Mouse (Mus musculus) testis, adult 2 months (tissue): ENCODE data around the gene Map6d1.

Experiments used
- CTCF ChIP-seq: fragments of 200-500 bp; IDR thresholded peaks from 2 replicates; pipeline ENCODE4 v1.5.1; 2012; ENCODE audit warnings: low read depth, mild to moderate bottlenecking, inconsistent platforms, low read length, moderate library complexity; ENCODE audit not compliant: control insufficient read depth, insufficient read depth, insufficient replicate concordance
- POLR2A ChIP-seq: fragments of 200-500 bp; IDR thresholded peaks from 2 replicates; pipeline ENCODE4 v1.6.1; 2012; ENCODE audit warnings: low read depth, mild to moderate bottlenecking, inconsistent platforms, low read length, moderate library complexity; ENCODE audit not compliant: control insufficient read depth

GRCm38 (mm10) chr16:20228167-20228566 lies 13.0 kb downstream of the Map6d1 start:
- TF ChIP-seq CTCF: no peak
- TF ChIP-seq POLR2A: no peak
